Mouse (Mus musculus) spleen, adult 2 months (tissue): ENCODE measurements around the gene Pigo.

Source experiments
- CTCF ChIP-seq: fragments of 200-500 bp; IDR thresholded peaks from 2 replicates; pipeline ENCODE4 v1.5.1; 2011; ENCODE audit warnings: mild to moderate bottlenecking, inconsistent platforms; ENCODE audit not compliant: insufficient read depth, insufficient read length, insufficient replicate concordance; ENCODE audit errors: extremely low read depth
- POLR2A ChIP-seq: fragments of 200-500 bp; IDR thresholded peaks from 2 replicates; pipeline ENCODE4 v1.6.1; 2011; ENCODE audit warnings: low read depth, low read length, inconsistent platforms

- TF ChIP-seq POLR2A (no peak), CTCF (no peak)
Observed at GRCm38 (mm10) chr4:43021341-43021740, 4.3 kb downstream of the Pigo start.
